Mouse (Mus musculus): ENCODE measurements around the gene Whrn.

The Whrn gene

GRCm38 (mm10) chr4:63385253-63385652 is 110.5 kb downstream of the Whrn start:
- no peak for DNase-seq (ENCODE audit: extremely low read depth, insufficient read length, low spot score)

GRCm38 (mm10) chr4:63384262-63384661 is 111.5 kb downstream of the Whrn start:
- no peak for DNase-seq (ENCODE audit: extremely low read depth, insufficient read length, low spot score)

GRCm38 (mm10) chr4:63383474-63383873 is 112.3 kb downstream of the Whrn start:
- DNase-seq (ENCODE audit: extremely low read depth, insufficient read length, low spot score): no peak

- no peak for DNase-seq (ENCODE audit: extremely low read depth, insufficient read length, low spot score)
Observed at GRCm38 (mm10) chr4:63382676-63383369, 113.0 kb downstream of the Whrn start.

GRCm38 (mm10) chr4:63377483-63377882 is 118.3 kb downstream of the Whrn start:
- DNase-seq (ENCODE audit: extremely low read depth, insufficient read length, low spot score): no peak

GRCm38 (mm10) chr4:63375367-63375766 is 120.4 kb downstream of the Whrn start:
- DNase-seq (ENCODE audit: extremely low read depth, insufficient read length, low spot score): no peak

GRCm38 (mm10) chr4:63374331-63374730 is 121.5 kb downstream of the Whrn start:
- DNase-seq (ENCODE audit: extremely low read depth, insufficient read length, low spot score): no peak

GRCm38 (mm10) chr4:63373404-63373803 is 122.4 kb downstream of the Whrn start:
- no peak for DNase-seq (ENCODE audit: extremely low read depth, insufficient read length, low spot score)

GRCm38 (mm10) chr4:63371890-63372289 is 123.9 kb downstream of the Whrn start:
- no peak for DNase-seq (ENCODE audit: extremely low read depth, insufficient read length, low spot score)

GRCm38 (mm10) chr4:63370897-63371296 is 124.9 kb downstream of the Whrn start:
- DNase-seq (ENCODE audit: extremely low read depth, insufficient read length, low spot score): no peak

GRCm38 (mm10) chr4:63368577-63368976 is 127.2 kb downstream of the Whrn start:
- peak; percentile 68 for DNase-seq (ENCODE audit: extremely low read depth, insufficient read length, low spot score)

Data from 3134 (cell line).